Mouse (Mus musculus) granulocyte monocyte progenitor cell, adult 5-6 weeks (primary cell): ENCODE measurements around the gene Kcnh5. TPM values are rescaled to one million over a fixed set of nuclear protein-coding genes. Genes with fewer than 3 reads are reported as not detected.
A peak's percentile ranks its signal among the peaks of the same experiment; 100 is the strongest.

Experiments
- ATAC-seq: replicated peaks from 2 replicates; pipeline ENCODE4 v1.8.0; 2016; ENCODE audit warnings: mild to moderate bottlenecking, moderate TSS enrichment, inconsistent platforms; ENCODE audit not compliant: poor library complexity, severe bottlenecking
- total RNA-seq, 2 experiments: library from RNA; stranded (forward) in 1 of 2; stranded (reverse) in 1 of 2; fragments of 200-712, 200-1000 nt in 1 of 2; fragments of >200 nt in 1 of 2; fragmentation: Nextera tagmentation in 1 of 2; gene quantifications; 2 replicates each; pipeline ENCODE4 v1.2.3; 2014 to 2017

The Kcnh5 gene
- total RNA-seq, 2 experiments from 2014 or later = 0.41 TPM; not detected in 1

GRCm38 (mm10) chr12:74969420-74969819 lies 207.7 kb downstream of the Kcnh5 start:
- peak; percentile 80 for ATAC-seq

- peak; percentile 62 for ATAC-seq
Observed at GRCm38 (mm10) chr12:74966266-74966665, 210.9 kb downstream of the Kcnh5 start.

DNA sequence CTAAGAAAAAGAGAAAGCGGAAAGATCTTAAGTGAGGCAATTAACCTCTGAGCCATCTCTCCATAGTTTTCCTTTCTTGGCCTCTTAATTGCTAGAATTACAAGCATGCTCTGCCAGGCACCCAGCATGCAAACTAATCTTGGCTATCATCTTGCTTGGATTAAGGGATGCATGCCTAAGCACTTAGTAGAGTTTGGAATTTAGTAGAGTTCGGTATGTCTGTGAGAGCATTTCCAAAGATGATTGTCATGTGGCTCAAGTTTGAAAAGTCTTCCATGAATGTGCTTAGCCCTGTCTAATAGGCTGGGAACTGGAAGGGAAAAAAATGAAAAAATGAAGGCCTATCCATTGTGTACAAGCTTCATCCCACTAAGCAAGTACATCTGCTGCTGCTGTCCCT lies 224.5 kb downstream of the Kcnh5 start:
- no peak for ATAC-seq

DNA sequence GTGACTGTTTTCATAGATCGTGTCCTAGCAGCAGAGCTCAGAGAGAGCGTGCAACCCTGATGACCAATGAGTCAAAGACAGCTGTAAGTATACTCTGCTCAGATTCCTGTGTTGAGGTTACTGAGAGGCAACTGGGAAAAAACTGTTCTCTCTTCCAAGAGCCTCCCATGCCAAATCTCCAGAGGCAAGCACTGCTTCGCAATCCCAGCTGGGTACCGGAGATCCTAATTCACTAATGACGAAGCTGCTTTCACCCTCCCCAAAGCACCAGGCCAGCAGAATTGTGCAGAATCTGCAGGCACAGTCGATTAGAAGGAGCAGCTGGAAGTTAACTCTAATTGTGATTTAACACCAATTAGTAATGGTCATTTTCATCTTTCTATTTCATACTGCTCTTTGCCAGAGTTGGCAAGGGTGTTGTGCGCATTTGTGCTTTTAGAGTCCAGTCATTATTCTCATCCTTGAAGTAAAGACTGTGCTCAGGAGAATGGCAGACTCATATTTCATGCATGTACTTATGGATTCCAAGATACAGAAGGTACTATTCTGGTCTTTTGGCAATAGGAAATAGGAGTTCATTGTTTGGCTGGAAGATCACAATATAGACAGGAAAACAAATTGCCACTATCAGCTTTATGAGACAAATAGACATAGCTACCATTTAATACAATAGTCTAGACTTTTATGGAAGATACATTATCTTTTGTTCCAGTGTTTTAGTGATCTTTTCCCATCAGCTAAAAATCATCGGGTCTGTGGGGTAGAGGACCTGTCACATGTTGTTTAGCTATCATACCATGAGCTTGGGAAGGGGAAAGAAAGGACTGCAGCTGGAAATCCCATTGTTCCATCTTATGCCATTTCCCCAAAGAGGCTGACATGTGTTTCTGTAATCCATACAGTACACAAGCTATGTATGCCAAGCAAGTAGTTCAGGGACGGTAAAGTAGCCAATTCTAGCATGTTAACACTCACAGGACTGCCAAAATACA lies 225.7 kb downstream of the Kcnh5 start:
- no peak for ATAC-seq

DNA sequence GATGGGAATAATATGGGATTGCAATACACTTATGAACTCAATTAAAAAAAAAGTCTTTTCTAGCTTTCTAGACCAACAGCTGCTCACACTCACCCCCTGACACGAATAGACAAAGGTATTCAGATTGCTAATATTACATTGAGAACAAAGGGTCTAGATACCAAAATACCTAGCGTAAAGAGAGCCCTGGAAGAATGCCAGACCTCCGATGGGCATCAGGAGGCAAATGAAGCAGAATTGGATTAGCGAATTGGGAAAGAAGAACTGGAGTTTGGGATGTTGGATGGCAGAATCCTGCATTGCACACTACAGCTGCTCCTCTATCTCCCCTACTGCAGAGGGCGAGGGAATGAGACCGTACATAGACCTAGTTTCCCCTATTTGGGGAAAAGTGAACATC lies 275.8 kb downstream of the Kcnh5 start:
- no peak for ATAC-seq

GRCm38 (mm10) chr12:74900777-74901176 lies 276.4 kb downstream of the Kcnh5 start:
- ATAC-seq = peak; percentile 87

- ATAC-seq = no peak
Observed at GRCm38 (mm10) chr12:74899055-74899454, 278.1 kb downstream of the Kcnh5 start.

- ATAC-seq = no peak
Observed at GRCm38 (mm10) chr12:74898211-74898610, 278.9 kb downstream of the Kcnh5 start.

- ATAC-seq = peak; percentile 77
Observed at GRCm38 (mm10) chr12:74894870-74895423, 282.2 kb downstream of the Kcnh5 start.

GRCm38 (mm10) chr12:74889419-74889818 lies 287.7 kb downstream of the Kcnh5 start:
- no peak for ATAC-seq

DNA sequence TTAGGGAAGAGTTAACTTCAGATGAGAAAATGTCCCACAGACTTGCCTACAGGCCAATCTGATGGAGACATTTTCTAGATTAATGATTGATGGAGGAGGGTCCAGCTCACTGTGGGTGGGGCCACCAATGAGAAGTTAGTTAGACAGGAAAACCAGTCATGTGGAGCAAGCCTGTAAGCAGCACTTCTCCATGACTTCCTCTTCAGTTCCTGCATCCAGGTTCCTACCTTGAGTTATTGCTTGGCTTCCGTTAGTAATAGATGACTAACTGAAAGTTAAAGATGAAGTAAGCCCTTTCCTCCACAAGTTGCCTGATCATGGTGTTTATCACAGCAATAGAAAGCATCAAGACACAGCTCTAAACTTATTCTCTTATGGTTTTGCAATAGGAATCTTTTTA lies 290.1 kb downstream of the Kcnh5 start:
- peak; percentile 52 for ATAC-seq

DNA sequence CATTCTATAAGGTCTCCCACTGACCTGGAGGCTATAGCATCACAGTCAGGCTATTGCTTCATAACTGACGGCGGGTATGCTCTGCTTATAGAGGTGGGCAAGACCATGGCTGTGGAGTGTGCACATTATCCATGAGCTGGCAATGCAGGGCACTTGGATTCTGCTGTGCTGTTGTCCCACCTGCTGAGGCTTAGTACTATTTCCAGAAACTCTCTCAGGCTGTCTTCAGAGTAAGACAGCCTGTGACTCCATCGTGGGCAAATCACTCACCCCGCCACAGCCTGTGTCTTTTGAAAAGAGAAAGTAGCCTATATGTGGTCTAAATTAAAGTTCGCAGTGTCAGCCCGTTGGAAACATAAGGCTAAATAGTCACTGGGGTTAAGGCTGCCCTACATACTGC lies 295.8 kb downstream of the Kcnh5 start:
- no peak for ATAC-seq

- ATAC-seq = no peak
Observed at GRCm38 (mm10) chr12:74855666-74856065, 321.5 kb downstream of the Kcnh5 start.

GRCm38 (mm10) chr12:74854263-74854662 lies 322.9 kb downstream of the Kcnh5 start:
- no peak for ATAC-seq

- no peak for ATAC-seq
Observed at GRCm38 (mm10) chr12:74850323-74850722, 326.8 kb downstream of the Kcnh5 start.

GRCm38 (mm10) chr12:74849912-74850311 lies 327.2 kb downstream of the Kcnh5 start:
- ATAC-seq = no peak

- no peak for ATAC-seq
Observed at GRCm38 (mm10) chr12:74848611-74849347, 328.4 kb downstream of the Kcnh5 start.
